Comparison of ENCODE assay signal across 17 mouse cellular contexts in genomic region chr2:50577736-50578135, GRCm38 (mm10).
"Had no signal": no experiment of that assay in that cellular context is flagged by ENCODE, and none has a peak within 500 bp of the region (broad histone marks: within the 10 kb centered on the region; RNA-seq: fewer than 3 reads in every experiment).

No protein-coding gene starts in this region.

- H3K36me3 ChIP-seq: intestine, embryonic 15.5 days; liver, embryonic 13.5 days; lung, embryonic 15.5 days; midbrain, embryonic 15.5 days; neural tube, embryonic 13.5 days had no signal

- H3K27ac ChIP-seq: intestine, embryonic 15.5 days; left cerebral cortex, adult 2 months; liver, embryonic 13.5 days; macrophage; midbrain, embryonic 15.5 days; neural tube, embryonic 13.5 days had no signal

- H3K4me3 ChIP-seq: intestine, embryonic 15.5 days; left cerebral cortex, adult 2 months; liver, embryonic 13.5 days; lung, embryonic 15.5 days; megakaryocyte, embryonic 14.5 days; midbrain, embryonic 15.5 days; neural tube, embryonic 13.5 days had no signal

- H3K27me3 ChIP-seq: intestine, embryonic 15.5 days; liver, embryonic 13.5 days; lung, embryonic 15.5 days; megakaryocyte, embryonic 14.5 days; midbrain, embryonic 15.5 days; neural tube, embryonic 13.5 days had no signal

- ATAC-seq: intestine, embryonic 15.5 days; liver, postnatal 0 days; midbrain, embryonic 15.5 days had no signal

- H3K4me1 ChIP-seq: intestine, embryonic 15.5 days; liver, embryonic 13.5 days; megakaryocyte, embryonic 14.5 days; midbrain, embryonic 15.5 days; neural tube, embryonic 13.5 days had no signal

- H3K9ac ChIP-seq: intestine, embryonic 15.5 days; liver, embryonic 13.5 days; liver, postnatal 0 days; lung, embryonic 15.5 days; midbrain, embryonic 15.5 days; neural tube, embryonic 13.5 days had no signal

- H3K4me2 ChIP-seq: intestine, embryonic 15.5 days; liver, embryonic 13.5 days; lung, embryonic 15.5 days; midbrain, embryonic 11.5 days; midbrain, embryonic 15.5 days; neural tube, embryonic 13.5 days had no signal

- H3K9me3 ChIP-seq: intestine, embryonic 15.5 days; liver, embryonic 13.5 days; lung, embryonic 15.5 days; midbrain, embryonic 15.5 days; neural tube, embryonic 13.5 days had no signal

- DNase-seq: kidney, adult 18-20 months; kidney, postnatal 14 days; liver; liver, embryonic 13.5 days; liver, postnatal 0 days; lung, postnatal 14 days; right cerebral cortex, postnatal 14 days; thymus, adult 18-20 months; thymus, postnatal 14 days had no signal
